Mouse (Mus musculus) ovary, postnatal 36 days (tissue): ENCODE measurements around the gene Prss2.
"Not testable (repeated sequence)": the region's sequence is repeated elsewhere in the genome, so short reads cannot be mapped to it uniquely, and the experiment has no call there.

Experiments used
- DNase-seq: peaks from one replicate; pipeline ENCODE4 v3.0.0; 2022; ENCODE audit warnings: low spot score, mixed read lengths

Prss2 gene

GRCm38 (mm10) chr6:41521487-41521886 is at the start of gene Prss2:
TSS of gene Prss2 (plus strand) at chr6:41521787.
- DNase-seq: no peak

GRCm38 (mm10) chr6:41499374-41499773 is 22.2 kb upstream of the Prss2 start:
- no peak for DNase-seq

- no peak for DNase-seq
Measured at GRCm38 (mm10) chr6:41504915-41505314, 16.7 kb upstream of the Prss2 start.

GRCm38 (mm10) chr6:41505323-41505722 is 16.3 kb upstream of the Prss2 start:
- DNase-seq: no peak

- DNase-seq: no peak
Measured at GRCm38 (mm10) chr6:41518017-41518524, 3.5 kb upstream of the Prss2 start.

GRCm38 (mm10) chr6:41526453-41526852 is 4.9 kb downstream of the Prss2 start:
- DNase-seq: no peak

- no peak for DNase-seq
Measured at GRCm38 (mm10) chr6:41527402-41527801, 5.8 kb downstream of the Prss2 start.

- not testable (repeated sequence) for DNase-seq
Measured at GRCm38 (mm10) chr6:41529987-41530386, 8.4 kb downstream of the Prss2 start.

- DNase-seq: no peak
Measured at GRCm38 (mm10) chr6:41532181-41532580, 10.6 kb downstream of the Prss2 start.

GRCm38 (mm10) chr6:41532687-41533284 is 11.2 kb downstream of the Prss2 start:
- DNase-seq: no peak

- no peak for DNase-seq
Measured at GRCm38 (mm10) chr6:41537376-41537775, 15.8 kb downstream of the Prss2 start.

GRCm38 (mm10) chr6:41538296-41538695 is 16.7 kb downstream of the Prss2 start:
- not testable (repeated sequence) for DNase-seq

- no peak for DNase-seq
Measured at GRCm38 (mm10) chr6:41540746-41541145, 19.2 kb downstream of the Prss2 start.

GRCm38 (mm10) chr6:41541746-41542145 is 20.2 kb downstream of the Prss2 start:
- no peak for DNase-seq

GRCm38 (mm10) chr6:41542983-41543382 is 21.4 kb downstream of the Prss2 start:
- DNase-seq: no peak

- DNase-seq: peak; percentile 6
Measured at GRCm38 (mm10) chr6:41543411-41544050, 21.9 kb downstream of the Prss2 start.

GRCm38 (mm10) chr6:41544381-41544924 is 22.9 kb downstream of the Prss2 start:
- no peak for DNase-seq

- DNase-seq: no peak
Measured at GRCm38 (mm10) chr6:41545266-41545665, 23.7 kb downstream of the Prss2 start.

- DNase-seq: no peak
Measured at GRCm38 (mm10) chr6:41547056-41547650, 25.6 kb downstream of the Prss2 start.

- no peak for DNase-seq
Measured at GRCm38 (mm10) chr6:41548286-41548685, 26.7 kb downstream of the Prss2 start.

GRCm38 (mm10) chr6:41553356-41554010 is 31.9 kb downstream of the Prss2 start:
- no peak for DNase-seq
